Mouse (Mus musculus) naive thymus-derived CD4-positive, alpha-beta T cell, adult 2 months (primary cell): ENCODE measurements around the gene Rnaseh2b.

ENCODE experiments used
- DNase-seq: peaks from one replicate; pipeline ENCODE4 v3.0.0-alpha.2; 2011; ENCODE audit warnings: low read depth

Rnaseh2b gene

GRCm38 (mm10) chr14:62361263-62361980, 69.0 kb downstream of the Rnaseh2b start:
- DNase-seq, result no peak

GRCm38 (mm10) chr14:62363774-62364173, 71.4 kb downstream of the Rnaseh2b start:
- DNase-seq, result no peak

- no peak for DNase-seq
Measured at GRCm38 (mm10) chr14:62370819-62371218, 78.4 kb downstream of the Rnaseh2b start.

GRCm38 (mm10) chr14:62374001-62374400, 81.6 kb downstream of the Rnaseh2b start:
- DNase-seq, result no peak

- no peak for DNase-seq
Measured at GRCm38 (mm10) chr14:62375694-62376093, 83.3 kb downstream of the Rnaseh2b start.

- no peak for DNase-seq
Measured at GRCm38 (mm10) chr14:62376115-62376514, 83.7 kb downstream of the Rnaseh2b start.

GRCm38 (mm10) chr14:62379391-62379790, 87.0 kb downstream of the Rnaseh2b start:
- no peak for DNase-seq

- no peak for DNase-seq
Measured at GRCm38 (mm10) chr14:62380606-62381005, 88.2 kb downstream of the Rnaseh2b start.

GRCm38 (mm10) chr14:62383109-62383508, 90.7 kb downstream of the Rnaseh2b start:
- DNase-seq, result no peak

- no peak for DNase-seq
Measured at GRCm38 (mm10) chr14:62383786-62384299, 91.5 kb downstream of the Rnaseh2b start.

GRCm38 (mm10) chr14:62389064-62389728, 96.8 kb downstream of the Rnaseh2b start:
- no peak for DNase-seq

GRCm38 (mm10) chr14:62389729-62390536, 97.5 kb downstream of the Rnaseh2b start:
- DNase-seq, result no peak

GRCm38 (mm10) chr14:62392754-62393153, 100.4 kb downstream of the Rnaseh2b start:
- DNase-seq, result no peak

GRCm38 (mm10) chr14:62395346-62395745, 103.0 kb downstream of the Rnaseh2b start:
- DNase-seq, result no peak

- no peak for DNase-seq
Measured at GRCm38 (mm10) chr14:62416007-62416741, 123.8 kb downstream of the Rnaseh2b start.

GRCm38 (mm10) chr14:62416742-62417134, 124.3 kb downstream of the Rnaseh2b start:
- DNase-seq, result no peak

GRCm38 (mm10) chr14:62417501-62417900, 125.1 kb downstream of the Rnaseh2b start:
- no peak for DNase-seq

GRCm38 (mm10) chr14:62422265-62422664, 129.9 kb downstream of the Rnaseh2b start:
- DNase-seq, result no peak
